Mouse (Mus musculus) G1E (cell line): Measurements from ENCODE around the gene 1700067K01Rik. TPM values are rescaled to one million over a fixed set of nuclear protein-coding genes. Genes with fewer than 3 reads are reported as not detected.

Source experiments
- ATAC-seq: 2 replicates; pipeline ENCODE4 v1.8.0; 2016; ENCODE audit warnings: mild to moderate bottlenecking; ENCODE audit not compliant: insufficient number of reproducible peaks, poor library complexity, low FRiP score, severe bottlenecking; ENCODE audit errors: extremely low read depth
- DNase-seq: peaks from one replicate; pipeline ENCODE4 v3.0.0; 2012; ENCODE audit warnings: low spot score
- H3K27me3 ChIP-seq: 2 replicates; pipeline ENCODE4 v1.6.1; 2012; ENCODE audit warnings: mild to moderate bottlenecking, low read length, inconsistent platforms; ENCODE audit not compliant: insufficient read depth
- H3K36me3 ChIP-seq: replicated peaks from 2 replicates; pipeline ENCODE3; 2012; ENCODE audit warnings: mild to moderate bottlenecking, inconsistent platforms
- H3K4me1 ChIP-seq: 2 replicates; pipeline ENCODE4 v1.6.1; 2012; ENCODE audit warnings: low read depth, low read length, inconsistent platforms, mixed read lengths; ENCODE audit not compliant: insufficient read depth
- H3K4me3 ChIP-seq: 2 replicates; pipeline ENCODE4 v1.5.1; 2012; ENCODE audit warnings: low read depth, mild to moderate bottlenecking, inconsistent platforms, low read length, moderate library complexity, mixed read lengths
- H3K9me3 ChIP-seq: replicated peaks from 2 replicates; pipeline ENCODE4 v1.6.1; 2012; ENCODE audit warnings: inconsistent platforms
- CTCF ChIP-seq: IDR thresholded peaks from 2 replicates; pipeline ENCODE4 v1.5.1; 2012; ENCODE audit warnings: low read depth, low read length, inconsistent platforms, mixed read lengths
- GATA1 ChIP-seq: IDR thresholded peaks from 2 replicates; pipeline ENCODE4 v1.6.1; 2012; ENCODE audit warnings: borderline replicate concordance, low read length, inconsistent platforms, mixed read lengths
- GATA2 ChIP-seq: IDR thresholded peaks from 2 replicates; pipeline ENCODE4 v1.6.1; 2012; ENCODE audit warnings: low read depth, low read length, inconsistent platforms, borderline replicate concordance
- POLR2AphosphoS5 ChIP-seq: IDR thresholded peaks from 2 replicates; pipeline ENCODE4 v1.6.1; 2012; ENCODE audit warnings: low read depth, low read length, inconsistent platforms; ENCODE audit not compliant: insufficient replicate concordance
- TAL1 ChIP-seq: conservative IDR thresholded peaks from 2 replicates; pipeline ENCODE4 v1.6.1; 2012; ENCODE audit warnings: low read depth, low read length, inconsistent platforms, mixed read lengths
- polyA plus RNA-seq: library from polyadenylated mRNA; stranded (reverse); fragments of >175 nt; gene quantifications from 2 replicates; pipeline ENCODE4 v1.2.3, GENCODE M21; 2012
- total RNA-seq, 2 experiments: library from RNA; stranded (forward) in 1 of 2; stranded (reverse) in 1 of 2; fragments of 200-1000 nt in 1 of 2; fragments of >200 nt in 1 of 2; fragmentation: Nextera tagmentation in 1 of 2; gene quantifications; 2 replicates each; pipeline ENCODE4 v1.2.3; 2014 to 2017

Gene 1700067K01Rik
- total and polyA plus RNA-seq, 3 experiments, result 0.82 to 0.92 TPM; not detected in 1

- H3K9me3 ChIP-seq, result peaks cover 23% of the 10 kb centered on the region
- no peaks in the 10 kb centered on the region for H3K4me1 ChIP-seq
- ATAC-seq, result no peak
- no peak for DNase-seq
- H3K4me3 ChIP-seq, result no peak overlapping the region
- peaks cover 23% of the 10 kb centered on the region for H3K27me3 ChIP-seq
- H3K36me3 ChIP-seq, result no peaks in the 10 kb centered on the region
- TF ChIP-seq GATA1 (no peak), TAL1 (no peak), CTCF (no peak), GATA2 (no peak), POLR2AphosphoS5 (no peak)
Measured at GRCm38 (mm10) chr8:84015833-84016232, 14.5 kb downstream of the 1700067K01Rik start.

- H3K9me3 ChIP-seq, result no peaks in the 10 kb centered on the region
- H3K36me3 ChIP-seq, result no peaks in the 10 kb centered on the region
- H3K4me3 ChIP-seq, result no peak overlapping the region
- H3K27me3 ChIP-seq, result peaks cover 23% of the 10 kb centered on the region
- no peak for DNase-seq
- H3K4me1 ChIP-seq, result no peaks in the 10 kb centered on the region
- TF ChIP-seq CTCF (no peak), POLR2AphosphoS5 (no peak), GATA1 (no peak), GATA2 (no peak), TAL1 (no peak)
- ATAC-seq, result no peak
Measured at GRCm38 (mm10) chr8:84019738-84020137, 18.4 kb downstream of the 1700067K01Rik start.

DNA sequence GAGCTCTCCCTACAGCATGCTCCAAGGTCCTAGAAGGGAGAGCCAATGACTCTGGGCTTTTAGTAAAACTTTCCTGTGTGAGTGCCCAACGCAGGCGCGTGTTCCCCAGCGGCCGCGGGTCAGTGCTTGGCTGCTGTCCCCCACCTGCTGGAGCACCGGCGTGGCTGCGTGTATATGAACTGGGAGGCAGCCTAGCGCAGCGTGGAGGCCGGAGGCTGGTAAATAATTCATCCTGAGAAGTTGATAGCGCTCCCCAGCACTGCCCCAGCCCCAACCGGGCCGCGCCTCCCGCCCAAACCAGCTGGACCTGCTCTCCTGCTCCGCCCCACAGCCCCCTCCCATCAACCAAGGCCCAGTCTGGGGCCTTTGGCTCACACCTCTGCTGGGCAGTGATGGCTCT, 19.8 kb downstream of the 1700067K01Rik start, which contains the start of gene Palm3:
Gene Palm3 (plus strand): TSS at position 376 of the 400 bp plus-strand sequence.
- DNase-seq, result no peak
- Histone ChIP-seq H3K27me3 (peaks cover 24% of the 10 kb centered on the region), H3K4me1 (peaks cover 5% of the 10 kb centered on the region), H3K36me3 (no peaks in the 10 kb centered on the region), H3K9me3 (no peaks in the 10 kb centered on the region), H3K4me3 (no peak within 1 kb of the TSS)
- no peak for ATAC-seq
- TF ChIP-seq GATA2 (no peak), CTCF (no peak), GATA1 (no peak), TAL1 (no peak), POLR2AphosphoS5 (no peak)

- TF ChIP-seq POLR2AphosphoS5, result no peak
- no peak for TF ChIP-seq CTCF
- TF ChIP-seq GATA2, result no peak
- TF ChIP-seq TAL1, result no peak
- no peak for TF ChIP-seq GATA1
- H3K36me3 ChIP-seq, result no peaks in the 10 kb centered on the region
- DNase-seq (no peak), ATAC-seq (no peak)
- H3K4me3 ChIP-seq, result no peak overlapping the region
- peaks cover 7% of the 10 kb centered on the region for H3K4me1 ChIP-seq
- H3K9me3 ChIP-seq, result no peaks in the 10 kb centered on the region
- H3K27me3 ChIP-seq, result peaks cover 29% of the 10 kb centered on the region
Measured at GRCm38 (mm10) chr8:84021569-84021968, 20.3 kb downstream of the 1700067K01Rik start.

- Histone ChIP-seq H3K36me3 (no peaks in the 10 kb centered on the region), H3K9me3 (no peaks in the 10 kb centered on the region), H3K27me3 (peaks cover 34% of the 10 kb centered on the region), H3K4me1 (peaks cover 7% of the 10 kb centered on the region), H3K4me3 (no peak overlapping the region)
- ATAC-seq (no peak), DNase-seq (no peak)
- TF ChIP-seq TAL1, result no peak
- TF ChIP-seq GATA2, result no peak
- no peak for TF ChIP-seq CTCF
Measured at GRCm38 (mm10) chr8:84023085-84023484, 21.8 kb downstream of the 1700067K01Rik start.

DNA sequence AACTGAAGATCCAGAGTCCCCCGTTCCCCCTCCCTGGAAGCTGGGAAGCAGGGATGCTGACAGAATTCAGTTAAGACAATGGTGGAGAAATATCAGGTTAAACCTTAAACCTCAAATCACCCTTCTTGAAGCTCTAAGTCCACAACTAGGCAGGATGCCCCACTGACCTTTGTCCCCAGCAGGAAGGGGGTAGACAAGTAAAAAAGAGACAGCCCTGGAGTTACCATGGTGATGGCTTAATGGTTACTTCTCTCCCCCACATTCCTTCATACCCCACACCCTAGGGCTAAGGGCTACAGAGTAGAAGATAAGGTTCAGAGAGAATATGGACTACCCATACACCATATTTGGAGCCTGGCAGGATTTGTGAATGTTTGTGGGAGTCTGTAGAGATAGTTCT, 22.3 kb downstream of the 1700067K01Rik start:
- Histone ChIP-seq H3K36me3 (no peaks in the 10 kb centered on the region), H3K4me3 (no peak overlapping the region), H3K27me3 (peaks cover 39% of the 10 kb centered on the region), H3K4me1 (peaks cover 7% of the 10 kb centered on the region), H3K9me3 (no peaks in the 10 kb centered on the region)
- TF ChIP-seq GATA1 (no peak), CTCF (no peak), POLR2AphosphoS5 (no peak), GATA2 (no peak), TAL1 (no peak)
- DNase-seq, result no peak
- no peak for ATAC-seq

GRCm38 (mm10) chr8:84024171-84024570, 22.9 kb downstream of the 1700067K01Rik start:
- ATAC-seq (no peak), DNase-seq (peak; percentile 27)
- H3K4me3 ChIP-seq, result no peak overlapping the region
- H3K9me3 ChIP-seq, result no peaks in the 10 kb centered on the region
- peaks cover 7% of the 10 kb centered on the region for H3K4me1 ChIP-seq
- H3K36me3 ChIP-seq, result no peaks in the 10 kb centered on the region
- TF ChIP-seq CTCF (peak; percentile 80; the same call in 1 of the 2 replicates), GATA1 (no peak)
- peaks cover 39% of the 10 kb centered on the region for H3K27me3 ChIP-seq
